Mouse (Mus musculus): ENCODE results near the gene Madcam1.

- no peak for TF ChIP-seq GATA2 (IDR thresholded peaks at IDR 0.05; ENCODE audit: borderline replicate concordance, low read depth, low read length)
- TF ChIP-seq CTCF (IDR thresholded peaks at IDR 0.05; ENCODE audit: low read depth, low read length), result no peak
These were observed 29.4 kb downstream of the Madcam1 start for GRCm38 (mm10) chr10:79693580-79694378.

Data from G1E (cell line).